Comparison of ENCODE assay signal across 24 mouse cellular contexts in genomic region chr2:70960090-70960489, GRCm38 (mm10).
DNase-seq lines count a peak whose midpoint lies in the region; ATAC-seq lines count a peak whose summit lies in the region.
"Had no signal": no experiment of that assay in that cellular context is flagged by ENCODE, and none has a peak within 500 bp of the region (broad histone marks: within the 10 kb centered on the region; RNA-seq: fewer than 3 reads in every experiment).

No protein-coding gene starts in this region.

- H3K9me3 ChIP-seq in hindbrain, embryonic 10.5 days, result no peaks in the 10 kb centered on the region
- H3K9me3 ChIP-seq in hindbrain, embryonic 12.5 days (replicated peaks), result no peaks in the 10 kb centered on the region
- H3K9me3 ChIP-seq in neural tube, embryonic 13.5 days, result no peaks in the 10 kb centered on the region
- H3K9me3 ChIP-seq in hindbrain, embryonic 15.5 days, result no peaks in the 10 kb centered on the region
- H3K9me3 ChIP-seq: embryonic facial prominence, embryonic 12.5 days; limb, embryonic 13.5 days; liver, embryonic 12.5 days had no signal

- no peaks in the 10 kb centered on the region for H3K27me3 ChIP-seq in hindbrain, embryonic 10.5 days (ENCODE audit: insufficient read depth, poor library complexity, severe bottlenecking)
- no peaks in the 10 kb centered on the region for H3K27me3 ChIP-seq in hindbrain, embryonic 12.5 days
- no peaks in the 10 kb centered on the region for H3K27me3 ChIP-seq in neural tube, embryonic 13.5 days
- H3K27me3 ChIP-seq in hindbrain, embryonic 15.5 days, result no peaks in the 10 kb centered on the region
- H3K27me3 ChIP-seq: embryonic facial prominence, embryonic 12.5 days; limb, embryonic 13.5 days; liver, embryonic 12.5 days had no signal

- H3K4me1 ChIP-seq in hindbrain, embryonic 10.5 days (replicated peaks), result peaks cover 13% of the 10 kb centered on the region; the same call in 1 of the 2 replicates
- H3K4me1 ChIP-seq in hindbrain, embryonic 12.5 days, result peaks cover 9% of the 10 kb centered on the region; the same call in 1 of the 2 replicates
- H3K4me1 ChIP-seq in neural tube, embryonic 13.5 days (replicated peaks), result peaks cover 27% of the 10 kb centered on the region
- H3K4me1 ChIP-seq in hindbrain, embryonic 15.5 days (replicated peaks), result peaks cover 11% of the 10 kb centered on the region; the same call in 1 of the 2 replicates
- H3K4me1 ChIP-seq: embryonic facial prominence, embryonic 12.5 days; liver, embryonic 12.5 days had no signal

- WGBS in hindbrain, embryonic 10.5 days, result 83% methylated on average over 6 of the region's 6 CpGs
- 69% methylated on average over 6 of the region's 6 CpGs for WGBS in hindbrain, embryonic 12.5 days
- WGBS in neural tube, embryonic 13.5 days, result 39% methylated on average over 6 of the region's 6 CpGs
- WGBS in hindbrain, embryonic 15.5 days, result 53% methylated on average over 6 of the region's 6 CpGs

- 0 out of 2 replicates have a peak overlapping the region, but pooled peaks have one; percentile 2 for H3K27ac ChIP-seq in hindbrain, embryonic 10.5 days
- no peak overlapping the region for H3K27ac ChIP-seq in hindbrain, embryonic 12.5 days
- peak overlapping the region; percentile 68 for H3K27ac ChIP-seq in neural tube, embryonic 13.5 days (replicated peaks)
- no peak overlapping the region for H3K27ac ChIP-seq in hindbrain, embryonic 15.5 days (replicated peaks)
- H3K27ac ChIP-seq: embryonic facial prominence, embryonic 12.5 days; layer of hippocampus, adult 2 months; limb, embryonic 13.5 days; liver, embryonic 12.5 days had no signal

- H3K9ac ChIP-seq in hindbrain, embryonic 12.5 days, result no peak overlapping the region
- no peak overlapping the region for H3K9ac ChIP-seq in neural tube, embryonic 13.5 days
- H3K9ac ChIP-seq in hindbrain, embryonic 15.5 days, result no peak overlapping the region
- H3K9ac ChIP-seq: embryonic facial prominence, embryonic 12.5 days; limb, embryonic 13.5 days; liver, embryonic 12.5 days had no signal

- peaks cover 4% of the 10 kb centered on the region; the same call in 1 of the 2 replicates for H3K36me3 ChIP-seq in hindbrain, embryonic 10.5 days
- no peaks in the 10 kb centered on the region for H3K36me3 ChIP-seq in hindbrain, embryonic 12.5 days
- no peaks in the 10 kb centered on the region for H3K36me3 ChIP-seq in neural tube, embryonic 13.5 days
- H3K36me3 ChIP-seq in hindbrain, embryonic 15.5 days, result no peaks in the 10 kb centered on the region
- H3K36me3 ChIP-seq: embryonic facial prominence, embryonic 12.5 days had no signal

- H3K4me3 ChIP-seq in hindbrain, embryonic 10.5 days, result no peak overlapping the region
- H3K4me3 ChIP-seq in hindbrain, embryonic 12.5 days, result no peak overlapping the region
- H3K4me3 ChIP-seq in neural tube, embryonic 13.5 days, result no peak overlapping the region
- H3K4me3 ChIP-seq in hindbrain, embryonic 15.5 days, result no peak overlapping the region
- H3K4me3 ChIP-seq: embryonic facial prominence, embryonic 12.5 days; layer of hippocampus, adult 2 months; limb, embryonic 13.5 days; liver, embryonic 12.5 days had no signal

- intact Hi-C loops in heart, postnatal 10 days (cut with DNase I), result no loop called here

- no peak overlapping the region for H3K4me2 ChIP-seq in hindbrain, embryonic 12.5 days (replicated peaks)
- no peak overlapping the region for H3K4me2 ChIP-seq in neural tube, embryonic 13.5 days
- no peak overlapping the region for H3K4me2 ChIP-seq in hindbrain, embryonic 15.5 days
- H3K4me2 ChIP-seq: embryonic facial prominence, embryonic 12.5 days; limb, embryonic 13.5 days; liver, embryonic 12.5 days had no signal

- ATAC-seq in hindbrain, embryonic 12.5 days (ENCODE audit: low FRiP score), result no peak
- peak; percentile 87 for ATAC-seq in neural tube, embryonic 13.5 days (ENCODE audit: low read depth)
- peak; percentile 73 for ATAC-seq in hindbrain, embryonic 15.5 days (ENCODE audit: low FRiP score, low read depth)
- ATAC-seq: activated CD4-positive, CD25-positive, alpha-beta regulatory T cell, adult 4 months; intestine, embryonic 16.5 days; liver, embryonic 12.5 days; midbrain, embryonic 16.5 days had no signal

- no peak for DNase-seq in hindbrain, embryonic 10.5 days (ENCODE audit: low spot score)
- DNase-seq in neural tube, embryonic 10.5 days (ENCODE audit: extremely low spot score, low spot score), result no peak
- DNase-seq in retina, postnatal 1 day, result peak; percentile 53
- DNase-seq in right cerebral cortex, postnatal 14 days, result no peak
- no peak for DNase-seq in heart, postnatal 10 days
- DNase-seq: adrenal gland, adult 8-10 months; B cell, adult 2 months; cerebellum, adult 18-20 months; cerebellum, postnatal 14 days; gastrocnemius, postnatal 36 days; kidney, adult 9 months; kidney, postnatal 14 days; lung, adult 18-20 months; lung, postnatal 10 days had no signal

Comparison
In these comparisons a context has a peak if more than half of its experiments do, and no peak if none do; other contexts are left out.
1. H3K27ac ChIP-seq: peak in hindbrain, embryonic 10.5 days (single experiment) and neural tube, embryonic 13.5 days (single experiment); none in hindbrain, embryonic 12.5 days (single experiment) and hindbrain, embryonic 15.5 days (single experiment).